Mouse (Mus musculus) hindbrain, embryonic 16.5 days (tissue): ENCODE measurements around the gene Kcnc3. TPM values are rescaled to one million over a fixed set of nuclear protein-coding genes. Genes with fewer than 3 reads are reported as not detected.

Experiments used
- ATAC-seq: fragments of 200-750 bp; cut with Nextera tagmentation; 2 replicates; pipeline ENCODE4 v1.8.0; 2017; ENCODE audit warnings: moderate TSS enrichment, moderate library complexity
- H3K27ac ChIP-seq: fragments of 300-500 bp; sonication (generic); 2 replicates; pipeline ENCODE4 v1.5.1; 2014; ENCODE audit warnings: low read depth, mild to moderate bottlenecking, control low read depth, low read length, moderate library complexity
- H3K27me3 ChIP-seq: fragments of 300-500 bp; sonication (generic); replicated peaks from 2 replicates; pipeline ENCODE4 v1.6.1; 2014; ENCODE audit warnings: low read length; ENCODE audit not compliant: control insufficient read depth, insufficient read depth
- H3K36me3 ChIP-seq: fragments of 300-500 bp; sonication (generic); 2 replicates; pipeline ENCODE4 v1.6.1; 2014; ENCODE audit warnings: mild to moderate bottlenecking, low read length, moderate library complexity, mixed read lengths; ENCODE audit not compliant: control insufficient read depth, insufficient read depth
- H3K4me1 ChIP-seq: fragments of 300-500 bp; sonication (generic); 2 replicates; pipeline ENCODE4 v1.6.1; 2014; ENCODE audit warnings: low read depth, low read length; ENCODE audit not compliant: control insufficient read depth, insufficient read depth
- H3K4me2 ChIP-seq: fragments of 300-500 bp; sonication (generic); 2 replicates; pipeline ENCODE4 v1.6.1; 2014; ENCODE audit warnings: mild to moderate bottlenecking, low read length, control low read depth, moderate library complexity
- H3K4me3 ChIP-seq: fragments of 300-500 bp; sonication (generic); 2 replicates; pipeline ENCODE4 v1.5.1; 2014; ENCODE audit warnings: mild to moderate bottlenecking, low read length, control low read depth, moderate library complexity
- H3K9ac ChIP-seq: fragments of 300-500 bp; sonication (generic); 2 replicates; pipeline ENCODE4 v1.6.1; 2014; ENCODE audit warnings: low read depth, mild to moderate bottlenecking, control low read depth, low read length, moderate library complexity
- H3K9me3 ChIP-seq: fragments of 300-500 bp; sonication (generic); 2 replicates; pipeline ENCODE4 v1.6.1; 2014; ENCODE audit warnings: mild to moderate bottlenecking, low read length, moderate library complexity; ENCODE audit not compliant: control insufficient read depth
- WGBS: fragments of 180-500 bp; shearing (Covaris S2); extraction: QIAGEN DNeasy Blood & Tissue Kit; methylation state at CpG from one replicate; pipeline ENCODE4 v1.1.7; 2014; 5-methylcytosine and 5-hydroxymethylcytosine counted together
- polyA plus RNA-seq: library from polyadenylated mRNA; unstranded; fragments of >200 nt; fragmentation: Nextera tagmentation; extraction: Ambion mirVana; gene quantifications from 2 replicates; pipeline ENCODE4 v1.2.1, GENCODE M21; 2015

Gene Kcnc3
- polyA plus RNA-seq, result 6.4 and 8.5 TPM in 2 replicates

- peak within 1 kb of the TSS; percentile 72 for H3K4me3 ChIP-seq
- under 1% methylated on average over 78 of the region's 80 CpGs for WGBS
- H3K27ac ChIP-seq, result peak within 1 kb of the TSS; percentile 77
- H3K27me3 ChIP-seq, result no peaks in the 10 kb centered on the region
- peak; percentile 90 for ATAC-seq
- no peaks in the 10 kb centered on the region for H3K9me3 ChIP-seq
- H3K4me2 ChIP-seq, result peak within 1 kb of the TSS; percentile 91
- peak within 1 kb of the TSS; percentile 76 for H3K9ac ChIP-seq
- peaks cover 53% of the 10 kb centered on the region for H3K4me1 ChIP-seq
- no peaks in the 10 kb centered on the region for H3K36me3 ChIP-seq
Observed at GRCm38 (mm10) chr7:44590402-44591347, at the start of gene Kcnc3. TSS of gene Kcnc3 (plus strand) at chr7:44590664.

GRCm38 (mm10) chr7:44542555-44542954 lies 47.9 kb upstream of the Kcnc3 start:
- 93% methylated on average over 11 of the region's 11 CpGs for WGBS
- Histone ChIP-seq H3K36me3 (peaks cover 9% of the 10 kb centered on the region), H3K27ac (no peak overlapping the region), H3K4me2 (no peak overlapping the region), H3K9ac (no peak overlapping the region), H3K27me3 (no peaks in the 10 kb centered on the region), H3K4me3 (no peak overlapping the region), H3K9me3 (no peaks in the 10 kb centered on the region), H3K4me1 (no peaks in the 10 kb centered on the region; the same call in 1 of the 2 replicates)
- ATAC-seq, result no peak

- 84% methylated on average over 12 of the region's 12 CpGs for WGBS
- no peak overlapping the region for H3K27ac ChIP-seq
- peaks cover 9% of the 10 kb centered on the region for H3K36me3 ChIP-seq
- no peaks in the 10 kb centered on the region for H3K9me3 ChIP-seq
- H3K4me3 ChIP-seq, result no peak overlapping the region
- H3K9ac ChIP-seq, result no peak overlapping the region
- no peak for ATAC-seq
- H3K4me1 ChIP-seq, result peaks cover 5% of the 10 kb centered on the region
- no peak overlapping the region for H3K4me2 ChIP-seq
- H3K27me3 ChIP-seq, result no peaks in the 10 kb centered on the region
Observed at GRCm38 (mm10) chr7:44543071-44543470, 47.4 kb upstream of the Kcnc3 start.

GRCm38 (mm10) chr7:44546274-44546673 lies 44.2 kb upstream of the Kcnc3 start:
- H3K27ac ChIP-seq, result no peak overlapping the region
- no peak overlapping the region for H3K9ac ChIP-seq
- H3K4me3 ChIP-seq, result no peak overlapping the region
- H3K4me2 ChIP-seq, result no peak overlapping the region
- no peaks in the 10 kb centered on the region for H3K9me3 ChIP-seq
- H3K4me1 ChIP-seq, result peaks cover 7% of the 10 kb centered on the region
- WGBS, result 97% methylated on average over 3 of the region's 3 CpGs
- ATAC-seq, result no peak
- no peaks in the 10 kb centered on the region for H3K27me3 ChIP-seq
- peaks cover 10% of the 10 kb centered on the region for H3K36me3 ChIP-seq

GRCm38 (mm10) chr7:44547041-44547440 lies 43.4 kb upstream of the Kcnc3 start:
- no peak for ATAC-seq
- Histone ChIP-seq H3K4me1 (peaks cover 7% of the 10 kb centered on the region), H3K27me3 (no peaks in the 10 kb centered on the region), H3K9me3 (no peaks in the 10 kb centered on the region), H3K27ac (no peak overlapping the region), H3K4me3 (no peak overlapping the region), H3K36me3 (peaks cover 18% of the 10 kb centered on the region), H3K9ac (no peak overlapping the region), H3K4me2 (no peak overlapping the region)
- 93% methylated on average over 13 of the region's 13 CpGs for WGBS

- Histone ChIP-seq H3K36me3 (peaks cover 19% of the 10 kb centered on the region), H3K27me3 (no peaks in the 10 kb centered on the region), H3K4me1 (peaks cover 11% of the 10 kb centered on the region), H3K27ac (no peak overlapping the region), H3K9ac (peak overlapping the region; percentile 42), H3K9me3 (no peaks in the 10 kb centered on the region), H3K4me2 (peak overlapping the region; percentile 97), H3K4me3 (peak overlapping the region; percentile 66)
- no peak for ATAC-seq
- WGBS, result 12% methylated on average over 5 of the region's 5 CpGs
Observed at GRCm38 (mm10) chr7:44547725-44548124, 42.7 kb upstream of the Kcnc3 start.

- Histone ChIP-seq H3K9me3 (no peaks in the 10 kb centered on the region), H3K4me3 (peak within 1 kb of the TSS; percentile 66), H3K27ac (peak within 1 kb of the TSS; percentile 24), H3K36me3 (peaks cover 19% of the 10 kb centered on the region), H3K9ac (peak within 1 kb of the TSS; percentile 62), H3K4me1 (peaks cover 16% of the 10 kb centered on the region), H3K27me3 (no peaks in the 10 kb centered on the region), H3K4me2 (peak within 1 kb of the TSS; percentile 97)
- WGBS, result under 1% methylated on average over 43 of the region's 43 CpGs
- ATAC-seq, result peak; percentile 93
Observed at GRCm38 (mm10) chr7:44548497-44549087, 41.9 kb upstream of the Kcnc3 start, which contains the start of gene Pold1. TSS of gene Pold1 (minus strand) at chr7:44548849.

- Histone ChIP-seq H3K4me2 (no peak overlapping the region), H3K36me3 (peaks cover 19% of the 10 kb centered on the region), H3K4me1 (peaks cover 18% of the 10 kb centered on the region), H3K27me3 (no peaks in the 10 kb centered on the region), H3K27ac (no peak overlapping the region), H3K4me3 (no peak overlapping the region), H3K9me3 (no peaks in the 10 kb centered on the region), H3K9ac (no peak overlapping the region)
- ATAC-seq, result no peak
- WGBS, result 95% methylated on average over 23 of the region's 23 CpGs
Observed at GRCm38 (mm10) chr7:44549621-44550408, 40.6 kb upstream of the Kcnc3 start.

GRCm38 (mm10) chr7:44550409-44550678 lies 40.1 kb upstream of the Kcnc3 start:
- no peaks in the 10 kb centered on the region for H3K27me3 ChIP-seq
- H3K9me3 ChIP-seq, result no peaks in the 10 kb centered on the region
- WGBS, result 97% methylated on average over 12 of the region's 12 CpGs
- no peak overlapping the region for H3K27ac ChIP-seq
- no peak for ATAC-seq
- H3K4me3 ChIP-seq, result no peak overlapping the region
- no peak overlapping the region for H3K9ac ChIP-seq
- peaks cover 18% of the 10 kb centered on the region for H3K4me1 ChIP-seq
- no peak overlapping the region for H3K4me2 ChIP-seq
- peaks cover 19% of the 10 kb centered on the region for H3K36me3 ChIP-seq
